Mouse (Mus musculus) left cerebral cortex, postnatal 4 days (tissue): ENCODE measurements at regions not wholly inside any gene's neighbourhood (a gene's known extent, or its start where the extent isn't known, plus 50 kb on each side); places are given as distances from the start of the nearest gene placed in this dataset.

Source experiments
- DNase-seq: peaks from one replicate; pipeline ENCODE4 v3.0.0-alpha.2; 2022
- intact Hi-C: fragments of 180-260 bp; cut with DNase I; formaldehyde crosslinking; loops from one replicate; pipeline ENCODE4 v1.15.1; 2025

DNA sequence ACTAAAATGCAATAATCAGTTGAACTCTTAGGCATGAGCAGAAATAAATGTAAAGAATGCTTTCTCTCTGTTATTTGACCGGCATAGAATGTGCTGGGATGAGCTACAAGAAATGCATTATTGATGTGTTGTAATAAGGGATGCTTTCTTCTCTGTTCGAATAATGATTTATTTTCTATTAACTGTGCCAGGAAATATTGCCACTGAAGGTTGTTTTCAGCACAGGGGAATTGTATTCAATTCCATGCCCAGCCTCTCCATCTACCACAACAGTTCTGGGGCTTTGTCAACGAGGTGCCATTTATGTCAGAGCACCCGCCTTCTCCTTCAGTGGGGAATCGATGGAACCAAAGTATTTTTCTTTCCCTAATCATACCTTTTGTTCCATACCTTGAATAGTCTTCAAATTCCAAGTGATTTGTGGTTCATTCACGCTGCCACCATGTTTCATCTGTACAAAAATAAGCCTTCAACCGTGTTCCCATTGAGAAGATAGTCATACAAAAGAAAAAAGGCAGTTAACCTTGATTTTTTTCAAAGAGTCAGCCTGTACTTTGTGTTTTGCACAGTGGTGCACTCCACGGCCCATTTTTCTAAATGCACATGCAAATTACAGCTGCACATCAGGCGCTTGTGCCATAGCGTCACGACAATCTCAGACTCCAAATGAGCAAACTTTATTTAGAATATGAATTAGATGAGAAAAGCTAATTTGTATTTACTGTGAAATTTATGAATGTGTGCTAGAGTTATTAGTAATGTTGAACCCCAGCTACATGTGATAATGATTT, 65.1 kb upstream of the Gpr141 start:
- no peak for DNase-seq
- intact Hi-C loops = no loop called here

- intact Hi-C loops = no loop called here
- no peak for DNase-seq
Observed at GRCm38 (mm10) chr13:19883896-19884658, 60.0 kb upstream of the Gpr141 start.

DNA sequence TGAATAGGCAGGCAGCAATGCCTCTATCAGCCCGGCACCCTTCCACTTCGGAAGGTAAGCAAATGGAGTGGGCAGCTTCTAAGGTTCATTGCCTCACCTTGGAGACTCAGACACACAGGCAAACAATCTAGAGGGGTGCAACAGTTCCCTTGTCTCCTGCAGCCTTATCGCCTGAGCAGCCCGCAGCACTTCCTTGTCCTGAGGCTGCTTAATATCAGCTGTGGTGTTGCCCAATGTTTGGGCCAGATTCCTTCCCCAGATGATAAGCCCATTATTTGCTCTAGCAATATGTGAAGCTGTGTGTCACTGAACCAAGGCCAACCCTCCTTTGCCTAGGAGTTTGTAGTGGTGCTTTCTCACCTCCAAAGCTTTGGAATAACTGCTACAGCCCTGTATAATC, 58.8 kb upstream of the Gpr141 start:
- intact Hi-C loops = no loop called here
- DNase-seq = no peak

DNA sequence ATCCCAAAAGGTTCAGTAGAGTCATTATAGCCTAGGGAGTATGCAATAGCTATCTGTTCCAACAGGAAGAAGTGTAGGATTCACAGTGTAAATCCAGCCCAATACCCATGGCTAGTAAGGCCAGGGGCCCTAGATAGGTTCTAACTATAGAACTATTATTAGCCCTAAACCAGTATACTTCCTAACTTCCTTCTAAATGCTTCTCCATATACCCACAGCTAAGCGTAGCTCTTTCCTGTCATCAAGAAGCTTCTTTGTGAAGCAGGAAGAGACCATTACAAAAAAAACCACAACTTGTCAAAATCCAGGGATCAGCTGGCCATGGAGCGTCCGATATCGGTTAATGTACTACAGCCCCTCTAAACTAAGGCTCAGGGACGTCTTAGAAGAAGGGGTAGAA, 57.7 kb upstream of the Gpr141 start:
- intact Hi-C loops = no loop called here
- DNase-seq = no peak

GRCm38 (mm10) chr13:19874621-19875249, 50.7 kb upstream of the Gpr141 start:
- DNase-seq = no peak
- intact Hi-C loops = no loop called here
